Mouse (Mus musculus) frontal cortex, postnatal 10 days (tissue): ENCODE measurements at regions not wholly inside any gene's neighbourhood (a gene's known extent, or its start where the extent isn't known, plus 50 kb on each side); places are given as distances from the start of the nearest gene placed in this dataset.

Experiments used
- DNase-seq, 2 experiments: peaks; one replicate each; pipeline ENCODE4 v3.0.0; 2022; ENCODE audit warnings: low spot score in 2 of 2, mixed read lengths in 1 of 2

DNA sequence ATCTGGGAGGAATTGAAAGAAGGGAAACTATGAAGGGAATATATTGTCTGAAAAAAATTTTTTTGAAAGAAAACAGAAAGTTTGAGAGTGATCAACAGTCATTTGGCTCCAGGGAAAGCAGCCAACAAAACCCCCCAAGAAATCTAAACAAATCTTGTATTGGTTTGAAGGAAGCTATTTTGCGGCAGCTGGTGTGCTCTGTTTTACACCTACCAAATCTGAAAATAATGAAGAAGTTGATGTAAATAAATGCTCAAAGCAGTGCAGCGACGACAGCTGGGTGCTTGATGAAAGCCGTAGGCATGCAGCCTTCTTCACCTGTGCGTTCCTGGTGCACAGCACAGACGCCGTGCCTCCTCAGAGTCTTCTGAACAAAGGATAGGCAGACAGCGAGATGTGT lies 488.2 kb downstream of the Tmem132b start:
- DNase-seq = no peak

DNA sequence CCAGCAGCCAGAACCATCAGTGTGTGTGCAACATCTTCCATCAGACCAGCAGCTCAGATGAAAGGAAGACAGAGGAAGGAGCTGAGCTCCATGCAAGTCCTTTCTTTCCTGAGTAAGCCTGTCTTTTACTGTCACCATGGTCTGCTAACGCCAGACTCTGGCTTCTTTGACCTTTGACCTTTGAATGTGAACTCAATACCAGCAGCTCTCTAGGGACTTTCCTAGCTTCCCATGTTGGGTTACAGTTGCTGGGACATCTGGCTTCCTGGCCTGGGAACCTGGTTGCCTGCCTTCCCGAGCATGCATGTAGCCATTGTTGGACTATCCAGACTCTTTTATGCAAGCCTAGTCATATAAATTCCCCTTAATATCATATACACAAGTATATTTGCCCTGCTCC lies 492.3 kb downstream of the Tmem132b start:
- no peak for DNase-seq

DNA sequence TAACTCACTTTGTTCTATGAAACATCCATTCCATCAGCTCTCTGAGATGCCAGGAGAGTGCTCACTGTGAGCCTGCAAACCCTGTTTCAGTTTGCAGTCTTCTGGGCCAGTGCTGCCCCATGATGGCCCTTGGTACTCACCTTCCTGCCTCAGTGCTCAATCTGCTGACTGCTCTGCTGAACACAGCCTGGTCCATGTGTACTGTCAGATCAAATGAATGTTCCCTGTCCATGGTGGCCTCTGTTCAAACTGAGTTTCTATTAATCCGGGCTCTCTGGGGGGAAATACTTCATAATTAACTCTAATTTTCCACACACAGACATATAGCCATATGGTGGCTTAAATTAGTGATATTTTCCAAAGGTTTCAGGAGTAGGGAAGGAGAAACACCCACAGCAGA lies 503.3 kb downstream of the Tmem132b start:
- no peak for DNase-seq

DNA sequence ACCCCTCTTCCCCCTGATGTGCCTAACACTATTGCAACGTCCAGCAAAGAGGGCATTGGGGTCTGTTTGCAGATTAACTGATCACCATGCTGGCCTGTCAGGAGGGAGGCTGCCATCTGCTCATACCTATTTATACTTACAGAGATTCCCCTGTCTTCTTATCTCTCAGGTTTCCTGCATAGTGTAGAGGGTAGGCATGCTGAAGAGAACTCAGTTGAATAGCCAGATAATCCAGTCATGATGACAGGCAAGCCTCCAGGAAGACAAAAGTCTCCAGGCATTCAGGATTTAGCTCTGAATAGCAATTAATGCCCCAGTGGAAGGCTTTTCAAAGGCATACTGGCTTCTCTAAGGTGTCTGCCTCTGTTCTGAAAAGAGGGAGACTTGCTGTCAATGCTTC lies 505.1 kb downstream of the Tmem132b start:
- no peak for DNase-seq

DNA sequence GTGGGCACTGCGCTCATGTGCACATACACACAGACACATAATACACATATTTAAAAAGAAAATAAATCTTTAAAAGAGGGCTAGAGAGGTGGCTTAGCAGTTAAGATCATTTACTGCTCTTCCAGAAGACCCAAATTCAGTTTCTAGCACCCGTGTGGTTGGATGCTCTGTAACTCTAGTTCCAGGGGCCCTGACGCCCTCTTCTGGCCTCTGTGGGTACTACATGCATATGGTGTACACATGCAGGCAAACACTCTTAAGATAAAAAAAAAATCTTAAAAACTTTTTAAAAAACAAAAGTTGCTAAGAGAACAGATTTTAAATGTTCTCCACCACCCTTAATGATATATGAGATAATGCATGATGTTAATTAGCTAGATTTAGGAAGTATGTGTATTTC lies 514.2 kb downstream of the Tmem132b start:
- no peak for DNase-seq

DNA sequence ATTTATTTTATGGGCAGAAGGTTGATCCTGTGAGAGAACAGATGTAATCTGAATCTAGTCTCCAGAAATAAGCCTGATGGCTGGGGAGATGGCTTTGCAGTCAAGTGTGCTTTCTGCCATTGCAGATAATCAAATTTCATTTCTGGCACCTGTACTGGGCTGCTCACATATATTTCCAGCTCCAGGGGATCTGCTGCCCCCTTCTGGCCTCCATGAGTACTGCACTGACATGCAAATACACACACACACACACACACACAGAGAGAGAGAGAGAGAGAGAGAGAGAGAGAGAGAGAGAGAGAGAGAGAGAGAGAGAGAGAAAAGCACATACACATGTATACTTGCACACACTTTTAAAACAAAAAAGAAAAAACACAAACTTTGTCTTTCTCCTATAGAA lies 532.1 kb downstream of the Tmem132b start:
- DNase-seq = no peak

DNA sequence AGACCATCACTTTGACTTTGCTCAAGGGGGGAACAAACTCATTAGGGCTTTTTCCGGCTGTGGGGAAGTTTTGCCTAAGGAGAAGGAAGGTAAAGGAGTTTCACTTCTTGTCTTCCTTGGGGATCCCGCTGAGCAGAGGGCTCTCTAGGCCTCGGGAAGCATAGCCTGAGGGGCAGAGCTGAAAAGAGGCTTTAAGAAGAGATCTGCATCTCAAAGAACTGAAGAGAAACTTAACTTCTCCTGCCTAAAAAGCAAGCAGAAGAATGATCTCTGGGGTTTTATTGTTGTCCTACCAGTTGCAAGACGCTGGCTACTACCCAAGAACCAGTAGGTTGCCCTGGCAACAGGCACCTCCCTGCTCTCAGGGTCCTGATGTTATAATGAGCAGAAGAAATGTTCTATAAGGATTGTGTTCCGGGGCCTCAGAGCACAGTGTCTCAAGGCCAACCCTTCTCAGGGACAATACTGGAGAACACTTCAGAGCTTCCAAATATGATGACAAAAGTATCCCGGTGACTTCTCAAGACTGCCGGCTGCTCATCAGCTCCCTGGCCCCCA lies 547.8 kb downstream of the Tmem132b start:
- DNase-seq = no peak

DNA sequence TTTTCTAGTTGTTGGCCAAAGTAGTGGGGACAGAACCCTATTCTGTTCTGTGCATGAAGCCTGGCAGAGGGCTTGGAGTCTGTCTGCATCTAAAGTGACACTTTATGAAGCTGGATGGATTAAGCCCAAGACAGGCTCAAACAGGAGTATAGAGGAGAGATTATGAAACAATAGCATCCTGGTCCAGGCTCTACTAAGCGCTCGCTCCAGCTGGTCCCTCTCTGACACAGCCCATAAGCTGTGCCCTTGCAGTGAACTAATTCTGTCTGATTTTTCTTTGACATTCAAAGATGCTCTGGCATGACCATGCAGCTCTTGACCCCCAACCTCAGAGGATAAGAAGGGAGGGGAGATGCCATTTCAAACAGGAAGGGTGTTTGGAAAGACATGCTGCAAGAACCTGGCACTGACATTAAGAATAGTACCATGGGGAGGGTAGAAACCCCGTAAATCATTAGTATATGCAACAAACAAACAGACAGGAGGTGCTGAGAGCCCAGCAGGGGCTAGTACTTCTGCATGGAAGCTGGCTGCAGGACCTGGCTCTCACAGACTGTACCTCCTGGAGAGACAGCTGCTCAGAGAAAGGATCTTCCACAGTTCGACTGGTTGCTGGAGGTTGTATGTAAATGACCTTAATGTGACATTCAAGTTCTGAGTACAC lies 556.8 kb downstream of the Tmem132b start:
- DNase-seq = no peak

DNA sequence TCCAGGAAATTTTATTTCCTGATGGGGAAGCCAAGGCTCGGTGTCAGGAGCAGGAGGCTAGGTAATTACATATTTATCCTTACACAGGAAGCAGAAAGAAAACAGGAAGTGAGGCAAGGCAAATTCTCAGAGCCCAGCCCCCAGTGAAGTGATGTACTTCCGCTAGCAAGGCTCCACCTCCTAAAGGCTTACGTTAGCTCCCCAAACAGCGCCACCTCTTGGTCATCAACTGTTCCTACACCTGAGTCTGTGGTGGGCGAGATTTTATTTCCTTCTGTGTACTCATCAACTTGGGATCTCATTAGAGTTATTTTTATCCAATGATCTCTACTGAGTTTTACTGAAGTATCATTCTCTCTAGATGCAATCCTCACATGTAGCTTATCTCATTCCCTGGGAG lies 561.6 kb downstream of the Tmem132b start:
- no peak for DNase-seq

DNA sequence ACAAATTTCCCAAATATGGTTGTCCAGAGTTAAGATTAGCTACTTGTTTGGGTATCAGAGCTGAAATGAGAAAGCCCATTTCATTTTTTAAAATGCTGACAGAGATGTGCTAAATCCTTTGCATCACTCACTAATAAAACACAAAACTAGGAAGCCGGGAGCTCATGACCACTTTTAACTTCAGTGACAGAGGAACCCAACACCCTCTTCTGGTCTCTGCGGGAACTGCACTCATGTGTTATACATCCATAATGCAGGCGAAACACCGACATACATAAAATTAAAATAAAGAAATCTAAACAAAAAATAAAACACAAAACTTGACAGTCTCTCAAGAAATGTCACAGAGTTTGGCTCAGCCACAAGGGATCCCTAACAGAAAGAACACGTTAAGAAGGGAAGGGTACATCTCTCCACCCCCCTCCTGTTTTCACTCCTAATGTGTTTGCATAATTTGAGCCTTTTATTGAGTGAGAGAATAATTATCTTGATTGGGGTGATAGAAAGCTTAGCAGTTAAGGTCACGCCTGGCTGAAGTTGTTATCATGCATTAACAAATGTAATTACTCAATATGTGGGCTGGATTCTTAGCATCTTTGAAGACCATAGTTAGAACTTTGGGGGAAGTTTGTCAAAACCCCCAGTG lies 565.2 kb downstream of the Tmem132b start:
- DNase-seq = no peak

DNA sequence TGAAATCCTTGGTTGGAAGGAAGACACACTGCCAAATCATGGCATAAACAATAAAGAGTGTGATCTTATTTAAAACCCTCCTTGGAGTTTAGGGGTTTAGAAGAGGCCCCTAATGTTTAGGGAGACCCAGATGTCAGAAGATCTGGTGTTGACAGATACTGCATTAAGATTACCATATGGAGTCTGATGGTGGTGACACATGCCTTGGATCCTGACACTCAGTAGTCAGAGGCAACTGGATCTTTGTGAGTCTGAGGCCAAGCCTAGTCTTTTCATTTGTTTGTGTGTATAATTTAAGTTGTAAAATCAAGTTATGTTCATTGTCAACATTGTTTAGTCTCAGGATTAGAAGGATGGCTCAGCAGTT lies 565.7 kb downstream of the Tmem132b start:
- no peak for DNase-seq

DNA sequence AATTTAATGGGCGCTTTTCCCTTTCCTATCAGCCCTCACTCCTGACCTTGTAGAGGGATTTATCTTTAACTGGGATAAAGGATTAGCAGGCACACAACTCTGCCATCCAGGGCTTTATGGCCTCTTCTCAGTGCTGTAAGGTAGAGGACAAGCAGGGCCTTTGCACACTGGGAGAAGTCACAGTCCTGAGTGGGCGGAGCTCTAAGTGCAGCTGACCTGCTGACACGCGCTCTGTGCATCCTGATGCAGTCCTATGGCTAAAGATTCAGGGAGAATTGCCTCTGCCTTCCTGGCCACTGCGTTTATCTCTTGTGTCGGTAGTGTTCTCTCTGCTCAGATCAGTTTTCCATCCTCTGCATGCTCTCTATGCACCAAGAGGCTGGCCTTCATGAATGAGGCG lies 566.9 kb downstream of the Tmem132b start:
- no peak for DNase-seq

DNA sequence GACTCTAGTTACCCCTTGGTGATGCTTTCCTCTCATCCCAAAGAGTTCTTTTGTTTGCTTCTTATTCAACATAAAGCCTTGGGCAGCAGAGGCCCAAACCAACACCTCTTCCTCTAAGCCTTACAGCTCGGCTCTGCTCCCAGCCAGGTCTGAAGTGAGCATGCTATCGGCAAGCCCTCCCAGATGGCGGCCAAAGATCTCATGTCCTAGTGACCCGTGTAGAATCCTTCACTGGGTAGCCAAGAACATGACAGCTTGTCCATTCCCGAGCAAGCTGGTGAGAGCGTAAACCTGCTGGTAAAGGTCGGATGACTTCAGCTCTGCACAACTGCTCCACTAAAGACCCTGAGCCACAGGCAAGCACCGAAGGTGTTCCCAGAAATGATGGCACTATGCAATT lies 568.4 kb downstream of the Tmem132b start:
- DNase-seq = no peak

DNA sequence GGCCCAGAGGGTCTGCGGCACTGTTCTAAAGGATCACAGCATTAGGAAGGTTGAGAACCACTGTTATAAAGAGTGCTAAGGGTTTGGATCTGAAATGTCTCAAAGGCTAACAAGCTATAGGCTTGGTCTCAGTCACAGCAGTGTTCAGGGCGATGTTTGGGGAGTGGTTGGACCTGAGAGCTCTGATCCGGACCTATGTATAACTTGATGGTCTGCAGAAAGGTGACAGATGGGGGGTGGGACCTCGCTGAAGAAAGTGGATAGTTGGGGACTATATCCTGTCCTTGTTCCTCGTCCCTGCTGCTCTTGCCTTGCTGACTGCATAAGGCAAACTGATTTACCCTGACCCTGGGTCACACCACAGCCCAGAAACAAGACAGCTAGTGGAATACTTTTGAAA lies 572.9 kb downstream of the Tmem132b start:
- no peak for DNase-seq

DNA sequence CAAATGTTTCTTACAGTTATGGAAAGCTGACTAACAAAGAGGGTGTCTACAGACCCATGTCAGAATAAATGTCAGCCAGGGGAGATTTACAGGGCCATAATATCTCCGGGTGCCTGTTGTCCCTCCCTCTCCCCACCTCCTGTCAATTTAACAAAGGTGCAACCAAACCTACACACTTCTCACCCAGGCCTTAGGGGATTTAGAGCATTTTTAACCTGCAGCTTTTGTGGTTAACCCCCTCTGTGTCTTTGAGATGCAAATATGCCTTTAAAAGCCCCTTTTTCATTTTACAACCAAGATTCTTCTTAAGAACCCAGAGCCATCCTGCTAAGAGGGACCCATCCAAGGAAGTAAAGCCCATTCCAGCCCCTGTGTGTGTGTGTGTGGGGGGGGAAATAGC lies 573.3 kb downstream of the Tmem132b start:
- no peak for DNase-seq

DNA sequence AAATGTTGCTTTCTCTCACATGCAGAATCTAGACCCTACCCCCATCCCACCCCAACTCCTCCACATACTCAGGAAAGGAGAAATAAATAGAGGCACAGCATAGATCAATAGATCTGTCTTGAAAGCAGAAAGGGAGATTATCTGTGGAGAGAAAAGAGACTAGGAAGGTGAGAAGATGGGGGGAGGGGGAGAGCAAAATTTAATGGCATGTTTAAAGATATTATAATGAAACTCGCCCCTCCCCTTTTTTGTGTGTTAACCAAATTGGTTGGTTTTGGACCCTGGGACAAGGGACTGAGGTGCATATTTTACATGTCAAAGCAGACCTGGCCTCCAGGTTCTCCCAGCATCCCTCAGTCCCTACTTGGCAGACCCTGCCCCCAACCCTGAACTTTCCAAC lies 573.9 kb downstream of the Tmem132b start:
- DNase-seq = no peak

DNA sequence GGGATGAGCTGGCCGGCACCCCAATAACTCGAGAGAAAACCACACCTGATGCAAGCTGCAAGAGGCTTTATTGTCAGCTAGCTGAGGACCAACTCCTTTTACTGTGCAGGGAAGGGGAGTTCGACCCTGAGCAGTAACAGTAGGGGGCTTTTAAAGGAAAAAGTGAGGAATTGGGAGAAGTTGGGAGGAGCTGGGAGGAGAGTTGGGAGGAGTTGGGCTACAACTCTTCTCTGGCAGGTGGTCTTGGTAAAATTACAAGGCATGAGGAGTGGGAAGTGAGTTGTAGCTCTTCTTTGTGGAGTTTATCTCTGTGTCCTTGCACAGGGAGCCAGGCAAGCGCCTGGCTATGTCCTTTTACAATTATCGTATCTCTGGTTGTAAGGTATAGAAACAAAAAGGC lies 575.4 kb downstream of the Tmem132b start:
- DNase-seq = no peak

DNA sequence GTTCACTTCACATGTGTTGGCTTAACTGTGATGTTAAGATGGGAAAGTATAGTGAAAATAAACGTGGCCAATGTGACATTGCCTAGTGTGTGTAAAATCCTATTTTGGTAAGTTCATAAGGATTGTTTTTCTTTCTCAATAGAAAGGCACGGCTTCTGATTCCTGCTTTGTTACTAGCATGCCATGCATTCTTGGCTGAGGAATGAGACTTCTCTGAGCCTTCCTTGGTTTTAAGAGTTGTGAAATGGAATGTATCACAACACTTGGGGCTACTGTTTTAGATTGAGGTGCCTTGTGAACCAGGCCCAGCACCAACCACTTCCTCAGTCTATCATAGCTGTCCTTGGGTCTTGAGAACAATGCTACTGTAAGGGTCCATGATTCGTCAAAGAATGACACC lies 577.3 kb downstream of the Tmem132b start:
- no peak for DNase-seq

DNA sequence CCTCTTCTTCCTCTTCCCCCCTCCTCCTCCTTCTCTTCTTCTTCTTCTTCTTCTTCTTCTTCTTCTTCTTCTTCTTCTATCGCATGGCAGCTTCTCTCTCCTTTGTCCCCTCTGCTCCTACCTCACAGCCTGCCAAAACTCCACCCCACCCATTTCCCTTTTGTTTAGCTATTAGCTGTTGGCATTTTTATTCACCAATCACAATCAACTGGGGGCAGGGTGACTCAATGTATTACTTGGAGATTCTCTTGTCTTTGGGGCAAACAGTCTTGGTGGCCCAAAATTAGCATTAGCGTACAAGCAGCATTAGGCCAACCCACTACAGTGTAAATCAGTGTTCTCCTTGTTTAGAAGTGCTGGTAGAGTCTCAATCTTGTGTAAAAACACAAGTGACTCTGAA lies 585.7 kb downstream of the Tmem132b start:
- DNase-seq = no peak

DNA sequence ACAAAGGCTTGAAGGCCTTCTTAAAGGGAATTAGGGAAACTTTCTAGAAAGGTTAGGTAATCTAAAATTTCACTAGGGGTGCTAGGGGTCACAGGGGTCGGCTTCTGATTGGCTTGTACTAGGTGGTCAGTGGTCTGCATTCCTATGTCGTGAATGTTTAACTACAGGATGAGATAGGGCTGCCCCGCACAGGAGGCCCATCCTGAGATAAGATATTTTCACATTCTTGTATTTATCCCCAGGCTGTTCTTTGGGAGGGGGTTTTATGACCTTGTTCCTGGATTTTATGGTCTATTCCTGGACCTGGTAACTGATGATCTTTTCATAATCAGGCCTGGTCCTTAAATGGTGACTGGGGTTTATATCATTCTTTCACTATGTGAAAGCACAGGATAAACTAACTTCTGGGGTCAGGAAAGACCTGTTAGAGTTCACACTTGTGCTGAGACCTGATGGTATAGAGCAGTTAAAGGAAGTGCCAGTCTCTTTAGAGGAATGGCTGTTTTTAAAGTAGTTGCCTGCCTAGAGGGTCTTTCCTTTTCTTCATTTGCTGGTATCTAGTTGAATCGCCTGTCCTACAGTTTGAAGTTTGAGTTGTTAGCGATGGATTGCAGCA lies 586.4 kb downstream of the Tmem132b start:
- no peak for DNase-seq

DNA sequence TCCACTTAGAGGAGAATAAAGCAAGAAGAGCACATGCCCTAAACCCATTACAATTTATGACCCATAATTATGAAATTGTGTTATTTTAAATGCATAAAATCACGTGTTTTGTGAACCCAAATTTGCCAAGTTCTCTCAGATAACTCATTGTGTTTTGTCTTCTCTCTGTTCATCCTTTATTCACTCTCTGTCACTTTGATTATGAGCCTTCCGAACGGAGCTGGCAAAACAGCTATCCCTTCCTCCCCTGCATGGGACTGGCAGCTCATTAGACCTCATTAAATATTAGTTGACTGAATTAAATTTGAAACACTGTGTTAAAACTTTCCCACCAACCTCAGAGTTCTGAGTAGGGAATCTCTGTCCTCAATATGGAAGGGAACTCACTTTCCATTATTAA lies 587.2 kb downstream of the Tmem132b start:
- no peak for DNase-seq

DNA sequence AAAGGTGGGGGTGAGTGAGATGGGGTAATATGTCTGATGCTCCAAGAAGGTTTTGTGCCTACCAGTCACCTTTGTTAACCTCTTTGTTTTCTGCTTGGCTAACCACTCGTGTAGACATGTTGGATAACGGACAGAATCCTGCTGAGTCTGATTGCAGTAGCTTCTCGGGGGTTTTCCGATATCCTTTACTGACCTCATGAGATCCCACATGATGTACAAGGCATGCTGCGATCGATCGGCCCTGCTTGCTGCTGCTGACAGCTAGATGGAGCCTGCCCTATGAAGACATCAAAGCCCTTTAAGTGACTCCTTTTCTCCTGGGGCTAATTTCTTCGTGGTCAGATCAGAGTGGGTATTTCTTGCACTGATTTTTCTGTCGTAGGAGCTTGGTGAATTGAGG lies 591.6 kb downstream of the Tmem132b start:
- no peak for DNase-seq

DNA sequence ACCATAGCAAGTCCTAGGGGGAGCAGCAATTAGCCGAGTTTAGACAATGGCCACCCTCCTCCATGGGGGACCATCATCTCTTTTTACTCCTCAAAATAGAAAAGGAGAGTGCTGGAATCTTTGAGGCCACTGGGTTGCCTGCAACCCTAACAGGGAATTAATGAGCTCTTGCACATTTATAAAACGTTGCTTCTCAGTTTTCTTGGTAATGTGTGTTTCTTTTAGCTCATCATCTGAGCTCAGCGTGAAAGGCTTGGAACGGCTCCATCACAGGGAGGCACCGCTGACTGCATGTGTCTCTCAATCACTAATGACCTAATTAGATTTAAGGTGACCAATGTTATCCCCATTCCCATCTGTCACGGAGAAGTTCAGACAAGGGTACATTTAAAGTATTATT lies 595.9 kb downstream of the Tmem132b start:
- DNase-seq = no peak
